40 mouse cellular contexts compared by ENCODE assay signal in the genomic region with DNA sequence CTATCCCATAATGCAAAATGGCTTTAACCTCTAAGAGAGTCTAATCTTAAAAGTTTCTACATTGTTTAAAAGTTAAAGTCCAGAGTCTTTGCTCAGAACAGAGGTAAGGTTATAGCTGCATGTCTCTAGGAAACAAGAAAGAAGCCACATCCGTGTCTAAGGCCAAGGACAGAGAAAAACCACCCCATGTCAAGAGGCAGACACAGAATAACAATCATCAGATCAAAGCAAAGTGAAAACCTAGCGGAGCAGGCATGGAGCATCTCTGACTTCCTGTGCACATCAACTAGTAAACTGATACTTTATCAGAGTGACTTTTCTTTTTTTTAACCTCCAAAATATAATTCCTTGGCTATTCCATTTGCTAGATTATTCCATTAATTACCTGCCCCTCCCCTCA. TPM values are rescaled to one million over a fixed set of nuclear protein-coding genes. Genes with fewer than 3 reads are reported as not detected.
A peak's percentile ranks its signal among the peaks of the same experiment; 100 is the strongest.
DNase-seq lines count a peak whose midpoint lies in the region; ATAC-seq and TF ChIP-seq lines count a peak whose summit lies in the region.
"Had no signal": no experiment of that assay in that cellular context is flagged by ENCODE, and none has a peak within 500 bp of the region (broad histone marks: within the 10 kb centered on the region; RNA-seq: fewer than 3 reads in every experiment).

No protein-coding gene starts in this region.

- no peaks in the 10 kb centered on the region for H3K27me3 ChIP-seq in spleen, adult 2 months (ENCODE audit: control insufficient read depth, insufficient read depth, low read length)
- H3K27me3 ChIP-seq: forebrain, embryonic 12.5 days; heart, embryonic 12.5 days; hindbrain, embryonic 13.5 days; kidney, embryonic 15.5 days; limb, embryonic 13.5 days; midbrain, embryonic 13.5 days had no signal

- TF ChIP-seq POLR2A in spleen, adult 2 months (IDR thresholded peaks at IDR 0.05; ENCODE audit: low read depth, low read length): no peak

- peak; percentile 97 for ATAC-seq in CD4-positive, CD25-positive, alpha-beta regulatory T cell, adult 4 months
- ATAC-seq in inflammation-experienced regulatory T-cells, adult 6 months: peak; percentile 99
- ATAC-seq: midbrain, embryonic 13.5 days had no signal

- H3K36me3 ChIP-seq in spleen, adult 2 months (ENCODE audit: control insufficient read depth, insufficient read depth, low read length): no peaks in the 10 kb centered on the region
- H3K36me3 ChIP-seq: forebrain, embryonic 12.5 days; G1E; heart, embryonic 12.5 days; hindbrain, embryonic 13.5 days; kidney, embryonic 15.5 days; limb, embryonic 13.5 days; midbrain, embryonic 13.5 days had no signal

- peak in 1 of 2 experiments; percentile 36 for DNase-seq in spleen, adult 2 months (ENCODE audit: low read depth in 1 of 2, low spot score in 2 of 2)
- DNase-seq in spleen, postnatal 14 days (ENCODE audit: low spot score in 2 of 2): no peak
- peak; percentile 52 for DNase-seq in thymus, postnatal 0 days (ENCODE audit: low spot score)
- no peak for DNase-seq in urinary bladder, adult 2 months (ENCODE audit: low spot score)
- no peak for DNase-seq in adrenal gland, postnatal 4 days (ENCODE audit: low spot score in 2 of 2)
- no peak for DNase-seq in embryo, embryonic 9.5 days (ENCODE audit: extremely low spot score)
- DNase-seq: adrenal gland, postnatal 14 days; cerebellum, adult 18-20 months; cerebellum, postnatal 10 days; gastrocnemius, postnatal 10 days; heart, adult 18-20 months; heart, postnatal 4 days; kidney, adult 11 months; kidney, postnatal 25 days; lung, postnatal 4 days; right cerebral cortex, postnatal 4 days had no signal

- no peak for TF ChIP-seq CTCF in spleen, adult 2 months (IDR thresholded peaks at IDR 0.05; ENCODE audit: extremely low read depth, insufficient read depth, insufficient read length, insufficient replicate concordance)

- H3K4me3 ChIP-seq in spleen, adult 2 months (ENCODE audit: extremely low read depth, insufficient read depth, insufficient read length): no peak overlapping the region
- H3K4me3 ChIP-seq: forebrain, embryonic 12.5 days; heart, embryonic 12.5 days; hindbrain, embryonic 13.5 days; kidney, embryonic 15.5 days; limb, embryonic 13.5 days; midbrain, embryonic 13.5 days had no signal

- no peaks in the 10 kb centered on the region for H3K4me1 ChIP-seq in spleen, adult 2 months (ENCODE audit: control insufficient read depth, insufficient read depth, insufficient read length)
- H3K4me1 ChIP-seq: forebrain, embryonic 12.5 days; heart, embryonic 12.5 days; hindbrain, embryonic 13.5 days; kidney, embryonic 15.5 days; limb, embryonic 13.5 days; midbrain, embryonic 13.5 days had no signal

- 64% methylated on average over 2 of the region's 2 CpGs for WGBS in spleen, adult 2 months

- peak overlapping the region; percentile 76 for H3K27ac ChIP-seq in spleen, adult 2 months (ENCODE audit: insufficient read depth, low read length)
- H3K27ac ChIP-seq: forebrain, embryonic 12.5 days; hindbrain, embryonic 13.5 days; kidney, embryonic 15.5 days; limb, embryonic 13.5 days; midbrain, embryonic 13.5 days had no signal

RNA-seq across cellular contexts. Expression of a gene that starts 20.3 kb away (rescaled TPM):
- polyA plus RNA-seq in spleen, adult 2 months (2012; rRNA removed): not detected in 2 replicates
- not detected for polyA plus RNA-seq in CD4-positive, CD25-positive, alpha-beta regulatory T cell, adult 4 months (2017; shearing (Covaris generic))
- polyA plus RNA-seq in inflammation-experienced regulatory T-cells, adult 6 months (2017; shearing (Covaris generic)): not detected
- not detected in 2 replicates for polyA plus RNA-seq in thymus, postnatal 0 days (2015; fragmentation: Nextera tagmentation; extraction: Ambion mirVana)
- polyA plus RNA-seq in urinary bladder, adult 2 months (2012; rRNA removed): not detected in 2 replicates
- not detected for total RNA-seq in adrenal gland, postnatal 4 days (2021)
- total RNA-seq: adrenal gland, postnatal 14 days; common myeloid progenitor, adult 5-6 weeks; G1E; gastrocnemius, postnatal 10 days; heart, adult 18-20 months; heart, postnatal 4 days; layer of hippocampus, adult 18-20 months; layer of hippocampus, postnatal 10 days; left cerebral cortex, adult 18-20 months; left cerebral cortex, postnatal 25 days; megakaryocyte-erythroid progenitor cell, adult 5-6 weeks; monocyte, adult 5-6 weeks had no signal
- polyA plus RNA-seq: brain, embryonic 14.5 days; embryonic facial prominence, embryonic 14.5 days; forebrain, embryonic 12.5 days; G1E; heart, embryonic 12.5 days; heart, postnatal 0 days; hindbrain, embryonic 13.5 days; kidney, embryonic 15.5 days; limb, embryonic 13.5 days; liver, embryonic 11.5 days; liver, embryonic 16.5 days; lung, embryonic 16.5 days; midbrain, embryonic 13.5 days; neural tube, embryonic 11.5 days; stomach, embryonic 16.5 days had no signal
